Mouse (Mus musculus): ENCODE results near the gene Zmat5. TPM values are rescaled to one million over a fixed set of nuclear protein-coding genes. Genes with fewer than 3 reads are reported as not detected.

The Zmat5 gene
- polyA plus RNA-seq, 1 experiment from 2014 or later: 59.8 TPM

- Histone ChIP-seq H3K27ac (ENCODE audit: low read depth, low read length) (no peak overlapping the region), H3K4me2 (replicated peaks; ENCODE audit: low read depth, low read length) (no peak overlapping the region), H3K36me3 (ENCODE audit: control insufficient read depth, insufficient read depth, low read length) (peaks cover 44% of the 10 kb centered on the region), H3K27me3 (ENCODE audit: control insufficient read depth, insufficient read depth, low read length) (no peaks in the 10 kb centered on the region), H3K4me1 (ENCODE audit: control insufficient read depth, insufficient read depth, low read length) (no peaks in the 10 kb centered on the region), H3K4me3 (ENCODE audit: low read length) (no peak overlapping the region), H3K9ac (ENCODE audit: low read depth, low read length) (no peak overlapping the region), H3K9me3 (ENCODE audit: control insufficient read depth, low read length) (no peaks in the 10 kb centered on the region)
- WGBS: 92% methylated on average over 6 of the region's 6 CpGs
- ATAC-seq (ENCODE audit: low FRiP score, low TSS enrichment): no peak
Observed at GRCm38 (mm10) chr11:4675126-4675562, 29.3 kb upstream of the Zmat5 start.

- H3K9ac ChIP-seq (ENCODE audit: low read depth, low read length): no peak overlapping the region
- no peak overlapping the region for H3K4me3 ChIP-seq (ENCODE audit: low read length)
- no peak overlapping the region for H3K4me2 ChIP-seq (replicated peaks; ENCODE audit: low read depth, low read length)
- WGBS: 91% methylated on average over 6 of the region's 6 CpGs
- H3K27ac ChIP-seq (ENCODE audit: low read depth, low read length): no peak overlapping the region
- H3K9me3 ChIP-seq (ENCODE audit: control insufficient read depth, low read length): no peaks in the 10 kb centered on the region
- H3K36me3 ChIP-seq (ENCODE audit: control insufficient read depth, insufficient read depth, low read length): peaks cover 42% of the 10 kb centered on the region
- H3K4me1 ChIP-seq (ENCODE audit: control insufficient read depth, insufficient read depth, low read length): no peaks in the 10 kb centered on the region
- ATAC-seq (ENCODE audit: low FRiP score, low TSS enrichment): no peak
- H3K27me3 ChIP-seq (ENCODE audit: control insufficient read depth, insufficient read depth, low read length): no peaks in the 10 kb centered on the region
Observed at GRCm38 (mm10) chr11:4675693-4676092, 28.8 kb upstream of the Zmat5 start.

DNA sequence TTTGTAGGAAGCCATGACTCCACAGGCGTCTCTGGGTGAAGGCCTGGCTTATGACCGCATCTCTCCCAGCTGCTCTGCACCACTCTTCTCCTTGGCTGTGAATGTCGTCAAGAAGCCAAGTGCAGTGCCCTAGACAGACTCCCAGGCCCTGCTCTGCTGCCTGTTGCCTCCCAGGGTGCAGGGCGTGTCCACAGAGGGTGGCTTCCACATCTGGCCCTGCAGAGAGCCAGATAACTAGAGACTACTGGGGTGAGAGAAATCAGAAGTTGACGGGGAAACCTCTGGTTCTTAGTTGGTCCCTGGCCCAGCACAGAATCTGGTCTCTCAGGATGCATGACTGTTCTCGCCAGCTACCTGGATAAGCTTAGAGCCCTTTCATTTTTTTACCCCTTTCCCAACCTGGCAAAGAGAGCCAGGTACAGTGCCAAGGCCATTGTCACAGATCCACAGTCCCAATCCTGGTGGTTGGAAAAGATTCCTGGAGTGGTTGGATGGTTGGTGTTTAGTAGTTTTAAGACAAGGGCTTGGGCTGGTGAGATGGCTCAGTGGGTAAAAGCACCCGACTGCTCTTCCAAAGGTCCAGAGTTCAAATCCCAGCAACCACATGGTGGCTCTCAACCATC is 27.1 kb upstream of the Zmat5 start:
- H3K4me2 ChIP-seq (replicated peaks; ENCODE audit: low read depth, low read length): no peak overlapping the region
- no peak overlapping the region for H3K27ac ChIP-seq (ENCODE audit: low read depth, low read length)
- no peaks in the 10 kb centered on the region for H3K4me1 ChIP-seq (ENCODE audit: control insufficient read depth, insufficient read depth, low read length)
- no peak for ATAC-seq (ENCODE audit: low FRiP score, low TSS enrichment)
- no peak overlapping the region for H3K4me3 ChIP-seq (ENCODE audit: low read length)
- peaks cover 55% of the 10 kb centered on the region for H3K36me3 ChIP-seq (ENCODE audit: control insufficient read depth, insufficient read depth, low read length)
- H3K9ac ChIP-seq (ENCODE audit: low read depth, low read length): no peak overlapping the region
- no peaks in the 10 kb centered on the region for H3K27me3 ChIP-seq (ENCODE audit: control insufficient read depth, insufficient read depth, low read length)
- WGBS: 94% methylated on average over 7 of the region's 7 CpGs
- H3K9me3 ChIP-seq (ENCODE audit: control insufficient read depth, low read length): no peaks in the 10 kb centered on the region

DNA sequence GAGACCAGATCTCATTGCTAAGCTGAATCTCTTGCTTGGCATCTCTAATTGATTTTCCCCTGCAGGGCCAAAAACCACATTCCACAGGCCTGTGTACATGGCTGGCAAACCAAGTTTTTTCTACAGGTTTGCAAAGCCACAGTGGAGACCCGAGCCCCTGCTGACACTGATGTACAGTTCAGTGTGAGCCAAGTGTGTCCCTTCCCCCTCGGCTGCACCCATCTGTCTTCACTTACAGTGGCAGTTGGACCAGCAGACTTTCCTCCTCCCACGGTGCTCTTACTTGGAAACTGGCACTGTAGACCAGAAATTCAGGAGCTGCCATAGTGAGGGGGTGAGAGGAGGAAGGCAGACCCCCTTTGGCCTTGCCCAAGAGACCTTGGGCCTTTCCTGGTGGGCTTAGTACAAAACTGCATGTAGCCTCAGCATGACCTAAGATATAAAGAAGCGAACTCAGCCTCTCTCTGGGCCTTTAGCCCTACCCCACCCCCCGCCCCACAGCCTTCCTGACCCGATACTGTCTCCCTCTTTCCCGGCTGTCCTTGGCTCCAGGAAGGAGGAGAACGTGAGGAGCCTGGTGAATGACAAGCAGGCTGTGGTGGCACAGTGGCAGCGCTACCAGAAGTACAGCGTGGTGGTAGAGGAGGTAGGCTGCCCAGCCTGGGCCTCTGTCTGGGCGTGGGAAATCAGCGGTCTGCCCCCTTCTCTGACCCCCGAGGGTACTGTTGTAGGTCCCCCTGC is 25.6 kb upstream of the Zmat5 start:
- Histone ChIP-seq H3K27ac (ENCODE audit: low read depth, low read length) (no peak overlapping the region), H3K4me1 (ENCODE audit: control insufficient read depth, insufficient read depth, low read length) (no peaks in the 10 kb centered on the region), H3K4me2 (replicated peaks; ENCODE audit: low read depth, low read length) (no peak overlapping the region), H3K27me3 (ENCODE audit: control insufficient read depth, insufficient read depth, low read length) (no peaks in the 10 kb centered on the region), H3K36me3 (ENCODE audit: control insufficient read depth, insufficient read depth, low read length) (peaks cover 63% of the 10 kb centered on the region), H3K9me3 (ENCODE audit: control insufficient read depth, low read length) (no peaks in the 10 kb centered on the region), H3K4me3 (ENCODE audit: low read length) (no peak overlapping the region), H3K9ac (ENCODE audit: low read depth, low read length) (no peak overlapping the region)
- no peak for ATAC-seq (ENCODE audit: low FRiP score, low TSS enrichment)
- 57% methylated on average over 12 of the region's 13 CpGs for WGBS

GRCm38 (mm10) chr11:4679441-4679832 is 25.0 kb upstream of the Zmat5 start:
- Histone ChIP-seq H3K4me1 (ENCODE audit: control insufficient read depth, insufficient read depth, low read length) (no peaks in the 10 kb centered on the region), H3K9me3 (ENCODE audit: control insufficient read depth, low read length) (no peaks in the 10 kb centered on the region), H3K27ac (ENCODE audit: low read depth, low read length) (no peak overlapping the region), H3K9ac (ENCODE audit: low read depth, low read length) (no peak overlapping the region), H3K4me2 (replicated peaks; ENCODE audit: low read depth, low read length) (no peak overlapping the region), H3K27me3 (ENCODE audit: control insufficient read depth, insufficient read depth, low read length) (no peaks in the 10 kb centered on the region), H3K4me3 (ENCODE audit: low read length) (no peak overlapping the region), H3K36me3 (ENCODE audit: control insufficient read depth, insufficient read depth, low read length) (peaks cover 60% of the 10 kb centered on the region)
- no peak for ATAC-seq (ENCODE audit: low FRiP score, low TSS enrichment)
- 71% methylated on average over 12 of the region's 12 CpGs for WGBS

- H3K4me1 ChIP-seq (ENCODE audit: control insufficient read depth, insufficient read depth, low read length): no peaks in the 10 kb centered on the region
- H3K27ac ChIP-seq (ENCODE audit: low read depth, low read length): no peak overlapping the region
- H3K36me3 ChIP-seq (ENCODE audit: control insufficient read depth, insufficient read depth, low read length): peaks cover 54% of the 10 kb centered on the region
- no peaks in the 10 kb centered on the region for H3K9me3 ChIP-seq (ENCODE audit: control insufficient read depth, low read length)
- 21% methylated on average over 3 of the region's 3 CpGs for WGBS
- H3K4me2 ChIP-seq (replicated peaks; ENCODE audit: low read depth, low read length): no peak overlapping the region
- no peak overlapping the region for H3K4me3 ChIP-seq (ENCODE audit: low read length)
- no peak for ATAC-seq (ENCODE audit: low FRiP score, low TSS enrichment)
- H3K27me3 ChIP-seq (ENCODE audit: control insufficient read depth, insufficient read depth, low read length): no peaks in the 10 kb centered on the region
- H3K9ac ChIP-seq (ENCODE audit: low read depth, low read length): no peak overlapping the region
Observed at GRCm38 (mm10) chr11:4680126-4680525, 24.4 kb upstream of the Zmat5 start.

DNA sequence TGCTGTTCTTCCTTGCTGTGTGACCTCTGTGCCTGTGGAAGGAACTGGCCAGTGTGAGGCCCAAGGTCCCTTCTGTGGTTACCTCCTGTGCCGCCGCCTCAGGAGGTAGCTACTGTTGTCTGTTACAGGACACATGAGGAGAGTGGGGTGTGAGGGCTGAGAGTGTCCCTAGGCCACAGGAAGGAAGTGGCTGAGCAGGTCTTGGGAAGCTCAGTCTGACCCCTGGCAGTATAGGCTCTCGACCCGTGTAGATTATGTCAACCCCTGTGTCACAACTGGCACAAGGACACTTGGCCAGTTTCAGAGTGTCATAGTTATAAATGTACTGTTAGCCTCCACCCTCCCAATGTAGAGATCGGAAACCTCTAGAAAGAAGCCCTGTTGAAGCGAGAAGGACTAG is 21.0 kb upstream of the Zmat5 start:
- Histone ChIP-seq H3K27ac (ENCODE audit: low read depth, low read length) (no peak overlapping the region), H3K36me3 (ENCODE audit: control insufficient read depth, insufficient read depth, low read length) (peaks cover 40% of the 10 kb centered on the region), H3K4me1 (ENCODE audit: control insufficient read depth, insufficient read depth, low read length) (no peaks in the 10 kb centered on the region), H3K9me3 (ENCODE audit: control insufficient read depth, low read length) (no peaks in the 10 kb centered on the region), H3K9ac (ENCODE audit: low read depth, low read length) (no peak overlapping the region), H3K27me3 (ENCODE audit: control insufficient read depth, insufficient read depth, low read length) (no peaks in the 10 kb centered on the region), H3K4me3 (ENCODE audit: low read length) (no peak overlapping the region), H3K4me2 (replicated peaks; ENCODE audit: low read depth, low read length) (no peak overlapping the region)
- WGBS: 81% methylated on average over 6 of the region's 6 CpGs
- no peak for ATAC-seq (ENCODE audit: low FRiP score, low TSS enrichment)

- no peak for ATAC-seq (ENCODE audit: low FRiP score, low TSS enrichment)
- Histone ChIP-seq H3K36me3 (ENCODE audit: control insufficient read depth, insufficient read depth, low read length) (peaks cover 39% of the 10 kb centered on the region), H3K9me3 (ENCODE audit: control insufficient read depth, low read length) (no peaks in the 10 kb centered on the region), H3K27ac (ENCODE audit: low read depth, low read length) (no peak overlapping the region), H3K4me2 (replicated peaks; ENCODE audit: low read depth, low read length) (no peak overlapping the region), H3K4me1 (ENCODE audit: control insufficient read depth, insufficient read depth, low read length) (no peaks in the 10 kb centered on the region), H3K9ac (ENCODE audit: low read depth, low read length) (no peak overlapping the region), H3K4me3 (ENCODE audit: low read length) (no peak overlapping the region), H3K27me3 (ENCODE audit: control insufficient read depth, insufficient read depth, low read length) (no peaks in the 10 kb centered on the region)
- 53% methylated on average over 6 of the region's 6 CpGs for WGBS
Observed at GRCm38 (mm10) chr11:4684186-4684585, 20.3 kb upstream of the Zmat5 start.

DNA sequence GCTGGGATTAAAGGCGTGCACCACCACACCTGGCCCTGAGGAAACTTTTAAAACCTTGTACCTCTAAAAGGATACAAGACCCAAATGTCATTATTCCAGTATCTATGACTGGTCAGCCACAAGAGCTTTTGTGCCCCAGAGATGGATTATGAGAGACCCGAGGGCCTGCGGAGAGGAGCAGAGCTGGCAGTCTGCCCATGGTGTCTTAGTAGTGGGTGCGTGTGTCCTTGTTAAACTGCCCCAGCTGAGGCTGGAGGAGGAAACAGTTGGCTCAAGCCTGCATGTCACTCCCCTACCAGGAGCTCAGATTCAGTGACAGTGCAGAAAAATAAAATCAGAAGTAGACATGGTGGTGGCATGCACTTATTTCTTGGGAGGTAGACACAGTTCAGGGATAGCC is 19.4 kb upstream of the Zmat5 start:
- Histone ChIP-seq H3K9me3 (ENCODE audit: control insufficient read depth, low read length) (no peaks in the 10 kb centered on the region), H3K27ac (ENCODE audit: low read depth, low read length) (no peak overlapping the region), H3K9ac (ENCODE audit: low read depth, low read length) (no peak overlapping the region), H3K4me2 (replicated peaks; ENCODE audit: low read depth, low read length) (no peak overlapping the region), H3K4me1 (ENCODE audit: control insufficient read depth, insufficient read depth, low read length) (no peaks in the 10 kb centered on the region), H3K27me3 (ENCODE audit: control insufficient read depth, insufficient read depth, low read length) (no peaks in the 10 kb centered on the region), H3K36me3 (ENCODE audit: control insufficient read depth, insufficient read depth, low read length) (peaks cover 31% of the 10 kb centered on the region), H3K4me3 (ENCODE audit: low read length) (no peak overlapping the region)
- 85% methylated on average over 4 of the region's 4 CpGs for WGBS
- ATAC-seq (ENCODE audit: low FRiP score, low TSS enrichment): no peak
